Mouse (Mus musculus): ENCODE measurements around the gene Rxra. TPM values are rescaled to one million over a fixed set of nuclear protein-coding genes. Genes with fewer than 3 reads are reported as not detected.
A peak's percentile ranks its signal among the peaks of the same experiment; 100 is the strongest.

The Rxra gene
- polyA plus RNA-seq, 1 experiment from 2014 or later: 6.7 TPM

DNA sequence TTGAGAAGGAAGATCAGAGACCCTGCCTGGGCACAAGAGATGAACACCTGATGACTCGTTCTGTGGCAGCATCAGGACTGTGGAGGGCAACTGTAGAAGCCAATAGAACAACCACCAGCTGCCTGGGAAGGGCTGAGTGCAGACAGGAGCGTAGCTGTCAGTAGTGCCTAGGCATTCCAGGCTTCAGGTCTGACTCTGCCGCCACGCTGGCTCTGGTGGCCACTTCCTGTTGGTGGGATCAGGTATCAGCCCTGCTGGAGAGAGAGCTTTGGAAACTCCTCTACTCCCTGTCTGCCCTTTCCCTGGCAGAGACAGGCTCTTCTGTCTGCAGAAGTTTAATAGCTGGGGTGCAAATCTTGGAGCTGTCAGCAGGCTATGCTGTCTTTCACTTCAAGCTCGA is 93.5 kb downstream of the Rxra start:
- Histone ChIP-seq H3K4me3 (no peak overlapping the region), H3K27ac (replicated peaks) (no peak overlapping the region), H3K4me1 (peaks cover 44% of the 10 kb centered on the region), H3K36me3 (no peaks in the 10 kb centered on the region), H3K27me3 (replicated peaks) (peaks cover 28% of the 10 kb centered on the region), H3K9ac (peak overlapping the region; percentile 14; the same call in 1 of the 2 replicates), H3K4me2 (no peak overlapping the region), H3K9me3 (no peaks in the 10 kb centered on the region)
- 16% methylated on average over 5 of the region's 5 CpGs for whole genome bisulfite sequencing
- ATAC-seq (ENCODE audit: extremely low read depth, insufficient number of reproducible peaks, low FRiP score, low TSS enrichment): no peak

DNA sequence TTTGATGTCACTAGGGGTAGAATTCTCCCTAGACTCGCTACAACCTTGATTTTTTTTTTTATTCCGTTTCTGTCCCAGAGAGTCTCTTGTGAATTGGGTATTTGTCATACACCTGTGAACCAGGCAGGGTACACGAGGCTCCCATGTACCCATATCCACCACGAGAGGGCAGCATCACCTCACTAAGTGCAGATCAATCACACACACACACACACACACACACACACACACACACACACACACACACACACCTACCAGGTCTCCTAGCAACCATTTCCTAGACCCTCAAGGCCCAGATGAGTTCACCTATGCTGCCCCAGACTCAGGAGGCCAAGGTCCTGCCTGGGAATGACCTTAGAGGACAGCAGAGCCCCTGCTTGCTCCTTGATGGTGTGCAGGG is 94.0 kb downstream of the Rxra start:
- 4% methylated on average over 4 of the region's 4 CpGs for WGBS
- H3K9ac ChIP-seq: 0 out of 2 replicates have a peak overlapping the region, but pooled peaks have one; percentile 33
- peaks cover 28% of the 10 kb centered on the region for H3K27me3 ChIP-seq (replicated peaks)
- H3K36me3 ChIP-seq: no peaks in the 10 kb centered on the region
- no peaks in the 10 kb centered on the region for H3K9me3 ChIP-seq
- H3K4me1 ChIP-seq: peaks cover 48% of the 10 kb centered on the region
- H3K27ac ChIP-seq (replicated peaks): no peak overlapping the region
- no peak overlapping the region for H3K4me3 ChIP-seq
- no peak for ATAC-seq (ENCODE audit: extremely low read depth, insufficient number of reproducible peaks, low FRiP score, low TSS enrichment)
- H3K4me2 ChIP-seq: no peak overlapping the region

DNA sequence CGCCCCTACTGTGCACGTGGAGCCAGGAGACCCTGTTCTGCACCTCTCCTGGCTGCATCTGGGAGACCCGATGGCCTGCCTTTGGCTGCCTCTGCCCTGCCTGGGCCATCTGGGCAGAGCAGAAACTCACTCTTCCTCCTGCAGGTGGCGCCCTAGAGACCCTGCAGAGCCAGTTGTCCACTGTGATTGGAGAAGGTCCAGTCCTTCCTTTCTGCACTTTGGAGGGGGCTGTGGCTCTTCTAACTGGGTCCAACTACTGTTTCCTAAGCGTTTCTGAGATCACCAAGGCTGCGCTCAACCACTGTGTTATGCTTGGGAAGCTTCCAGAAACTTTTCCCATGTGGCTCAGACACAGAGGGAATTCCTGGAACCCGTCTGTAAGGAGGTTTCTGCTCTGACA is 95.7 kb downstream of the Rxra start:
- Histone ChIP-seq H3K27ac (replicated peaks) (no peak overlapping the region), H3K9me3 (no peaks in the 10 kb centered on the region), H3K4me3 (no peak overlapping the region), H3K27me3 (replicated peaks) (peaks cover 16% of the 10 kb centered on the region; the same call in 1 of the 2 replicates), H3K9ac (no peak overlapping the region), H3K4me2 (no peak overlapping the region), H3K4me1 (peaks cover 55% of the 10 kb centered on the region), H3K36me3 (no peaks in the 10 kb centered on the region)
- WGBS: 19% methylated on average over 7 of the region's 7 CpGs
- no peak; the same call in 1 of the 2 replicates for ATAC-seq (ENCODE audit: extremely low read depth, insufficient number of reproducible peaks, low FRiP score, low TSS enrichment)

DNA sequence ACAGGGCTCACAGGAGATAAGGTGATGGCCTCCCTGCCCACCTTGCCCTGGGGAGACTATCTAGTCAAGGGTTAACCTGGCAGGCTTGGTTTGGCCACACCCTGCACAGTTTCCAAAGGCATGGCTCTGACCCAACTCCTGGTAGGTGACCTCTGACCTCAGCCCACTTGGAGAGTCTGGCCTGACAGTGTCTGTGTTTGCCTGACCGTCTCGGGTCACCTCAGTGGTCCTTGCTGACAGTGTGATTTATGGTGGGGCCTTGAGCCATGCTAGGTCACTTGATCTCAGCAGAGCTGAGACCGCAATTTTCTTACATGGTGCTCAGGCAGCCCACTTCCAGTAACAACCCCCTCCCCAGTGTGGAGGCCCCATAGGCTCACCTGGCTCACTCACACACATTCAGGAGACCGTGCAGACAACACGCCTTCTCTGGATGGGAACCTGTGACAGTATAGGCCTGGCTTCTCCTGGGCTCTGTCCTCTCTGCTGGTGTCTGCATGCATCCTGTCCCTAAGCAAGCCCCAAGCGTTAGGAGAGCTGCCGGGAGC is 96.7 kb downstream of the Rxra start:
- H3K36me3 ChIP-seq: no peaks in the 10 kb centered on the region
- peaks cover 13% of the 10 kb centered on the region; the same call in 1 of the 2 replicates for H3K27me3 ChIP-seq (replicated peaks)
- 63% methylated on average over 7 of the region's 7 CpGs for WGBS
- peaks cover 50% of the 10 kb centered on the region for H3K4me1 ChIP-seq
- no peak overlapping the region for H3K9ac ChIP-seq
- no peak overlapping the region for H3K4me2 ChIP-seq
- H3K9me3 ChIP-seq: no peaks in the 10 kb centered on the region
- H3K27ac ChIP-seq (replicated peaks): peak overlapping the region; percentile 87; the same call in 1 of the 2 replicates
- H3K4me3 ChIP-seq: no peak overlapping the region
- ATAC-seq (ENCODE audit: extremely low read depth, insufficient number of reproducible peaks, low FRiP score, low TSS enrichment): no peak

DNA sequence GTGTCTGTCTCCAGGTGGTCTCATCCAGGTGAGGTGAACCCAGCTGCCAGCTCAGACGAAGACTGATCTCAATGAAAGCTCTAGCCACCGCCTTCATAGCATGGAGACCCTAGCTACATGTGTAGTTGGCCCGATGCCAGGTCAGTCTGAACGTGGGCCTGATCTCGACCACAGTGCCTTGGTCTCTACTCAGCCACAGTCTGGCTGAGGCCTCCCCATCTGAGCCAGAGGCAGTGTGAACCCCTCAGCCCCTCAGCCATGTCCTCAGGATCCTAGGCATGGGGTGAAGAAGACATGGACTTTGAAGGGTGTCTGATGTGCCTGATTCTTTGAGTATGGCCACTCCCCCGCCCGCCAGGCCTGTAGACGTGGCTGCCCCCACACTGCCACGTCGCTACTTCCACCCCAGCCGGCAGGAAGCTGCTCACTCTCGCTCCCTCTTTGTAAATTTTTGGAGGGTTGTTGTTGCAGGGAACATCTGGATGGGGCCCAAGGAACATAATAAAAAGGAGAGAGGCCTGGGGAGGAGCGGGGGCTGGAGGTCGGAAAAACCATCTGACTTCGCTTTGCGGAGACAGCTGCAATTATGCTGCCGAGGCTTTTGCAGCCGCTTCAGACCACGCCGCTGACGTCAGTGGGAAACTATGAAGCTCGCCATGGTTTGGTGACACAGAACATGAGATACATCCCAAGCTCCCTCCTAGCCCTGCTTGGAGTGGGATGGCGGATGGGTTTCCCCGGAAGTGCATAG is 97.9 kb downstream of the Rxra start:
- H3K4me3 ChIP-seq: no peak overlapping the region
- no peak for ATAC-seq (ENCODE audit: extremely low read depth, insufficient number of reproducible peaks, low FRiP score, low TSS enrichment)
- no peak overlapping the region for H3K9ac ChIP-seq
- no peaks in the 10 kb centered on the region for H3K36me3 ChIP-seq
- no peaks in the 10 kb centered on the region for H3K9me3 ChIP-seq
- H3K4me1 ChIP-seq: peaks cover 49% of the 10 kb centered on the region
- peaks cover 11% of the 10 kb centered on the region; the same call in 1 of the 2 replicates for H3K27me3 ChIP-seq (replicated peaks)
- peak overlapping the region; percentile 87 for H3K27ac ChIP-seq (replicated peaks)
- WGBS: 65% methylated on average over 24 of the region's 24 CpGs
- H3K4me2 ChIP-seq: no peak overlapping the region

DNA sequence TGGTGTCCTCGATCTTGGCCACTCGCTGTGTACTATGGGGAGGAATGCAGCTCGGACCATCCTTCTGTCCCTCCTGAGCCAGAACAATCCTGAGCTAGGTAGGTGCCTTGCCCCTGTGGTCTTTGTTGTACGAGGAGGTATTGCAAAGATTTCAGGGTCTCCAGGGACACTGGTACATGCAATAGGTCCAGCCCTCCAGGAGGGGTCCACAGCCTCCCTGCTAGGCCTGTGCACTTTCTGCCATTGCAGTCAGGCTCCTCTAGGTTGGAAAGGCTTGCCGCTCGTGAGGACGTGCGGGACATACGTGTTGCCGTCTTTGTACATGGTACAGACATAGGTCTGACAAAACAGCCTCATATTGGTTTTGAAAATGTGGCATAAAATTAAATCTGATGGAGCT is 98.8 kb downstream of the Rxra start:
- Histone ChIP-seq H3K9me3 (no peaks in the 10 kb centered on the region), H3K36me3 (no peaks in the 10 kb centered on the region), H3K4me2 (no peak overlapping the region), H3K27me3 (replicated peaks) (0 out of 2 replicates have a peak, but pooled peaks cover 3% of the 10 kb centered on the region), H3K4me1 (peaks cover 47% of the 10 kb centered on the region), H3K4me3 (no peak overlapping the region), H3K9ac (no peak overlapping the region), H3K27ac (replicated peaks) (peak overlapping the region; percentile 87)
- ATAC-seq (ENCODE audit: extremely low read depth, insufficient number of reproducible peaks, low FRiP score, low TSS enrichment): no peak
- WGBS: 85% methylated on average over 10 of the region's 10 CpGs

DNA sequence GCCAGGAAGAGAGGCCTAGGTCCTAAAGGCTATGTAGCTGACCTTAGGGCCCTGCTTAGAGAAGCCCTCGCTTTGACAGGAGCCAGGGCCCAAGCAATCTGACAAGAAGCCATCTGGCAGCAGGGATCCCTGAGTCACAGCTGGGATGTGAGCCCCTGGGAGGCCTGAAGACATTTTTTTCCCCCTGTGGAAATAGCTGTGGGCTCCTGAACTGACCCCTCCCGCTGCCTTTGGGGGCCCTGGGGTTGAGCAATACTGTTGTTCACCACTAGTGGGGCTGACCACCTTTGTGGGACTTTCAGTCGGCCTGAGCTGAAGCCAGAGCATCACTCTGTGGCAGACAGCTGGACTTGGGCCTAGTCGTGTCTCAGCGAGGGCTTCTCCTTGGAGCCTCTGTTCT is 99.4 kb downstream of the Rxra start:
- H3K27me3 ChIP-seq (replicated peaks): 0 out of 2 replicates have a peak, but pooled peaks cover 3% of the 10 kb centered on the region
- H3K4me1 ChIP-seq: peaks cover 48% of the 10 kb centered on the region
- H3K4me3 ChIP-seq: no peak overlapping the region
- H3K9ac ChIP-seq: no peak overlapping the region; the same call in 1 of the 2 replicates
- peak overlapping the region; percentile 87 for H3K27ac ChIP-seq (replicated peaks)
- H3K4me2 ChIP-seq: no peak overlapping the region
- no peaks in the 10 kb centered on the region for H3K9me3 ChIP-seq
- H3K36me3 ChIP-seq: no peaks in the 10 kb centered on the region
- no peak for ATAC-seq (ENCODE audit: extremely low read depth, insufficient number of reproducible peaks, low FRiP score, low TSS enrichment)
- WGBS: 45% methylated on average over 5 of the region's 5 CpGs

DNA sequence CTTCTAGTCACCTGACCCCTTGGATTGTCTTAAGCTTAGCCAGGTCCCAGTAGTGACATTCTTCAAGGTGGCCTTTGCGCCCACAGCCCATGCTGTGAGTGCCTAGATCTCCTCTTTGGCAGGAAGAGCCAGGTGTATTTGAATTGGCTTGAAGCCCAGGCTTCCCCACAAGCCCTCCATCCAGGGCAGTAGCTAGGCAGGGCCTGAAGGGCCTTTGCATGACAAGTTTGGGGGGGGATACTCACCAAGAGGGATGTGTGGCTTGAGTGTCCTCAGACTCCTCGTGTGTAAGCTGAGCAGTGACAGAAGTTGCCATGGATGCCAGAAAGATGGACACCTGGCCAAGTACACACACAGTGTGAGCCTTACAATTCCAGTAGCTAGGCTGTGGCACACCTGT is 101.5 kb downstream of the Rxra start:
- no peak overlapping the region for H3K4me2 ChIP-seq
- no peak overlapping the region for H3K27ac ChIP-seq (replicated peaks)
- no peaks in the 10 kb centered on the region for H3K9me3 ChIP-seq
- H3K9ac ChIP-seq: no peak overlapping the region
- H3K36me3 ChIP-seq: no peaks in the 10 kb centered on the region
- H3K4me1 ChIP-seq: peaks cover 36% of the 10 kb centered on the region
- ATAC-seq (ENCODE audit: extremely low read depth, insufficient number of reproducible peaks, low FRiP score, low TSS enrichment): no peak
- H3K4me3 ChIP-seq: no peak overlapping the region
- 63% methylated on average over 2 of the region's 2 CpGs for WGBS
- 0 out of 2 replicates have a peak, but pooled peaks cover 3% of the 10 kb centered on the region for H3K27me3 ChIP-seq (replicated peaks)

DNA sequence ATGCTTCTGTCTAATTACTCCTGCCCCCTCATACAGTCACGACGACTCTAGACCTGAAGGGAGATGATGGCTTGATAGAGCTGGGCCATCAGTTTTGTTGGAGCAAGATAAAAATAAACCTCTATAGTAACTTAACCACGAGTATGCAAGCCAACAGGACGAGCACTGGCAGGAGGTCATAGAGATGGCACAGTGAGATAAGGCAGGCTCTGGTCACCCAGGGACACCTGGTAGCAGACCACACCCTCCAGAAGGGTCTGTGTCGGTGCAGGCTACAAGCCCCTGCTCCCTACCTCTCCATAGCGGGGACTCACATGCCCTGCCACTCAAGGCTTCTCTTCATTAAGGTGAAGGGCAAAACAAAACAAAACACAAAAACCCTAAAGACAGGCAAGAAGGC is 102.0 kb downstream of the Rxra start:
- Histone ChIP-seq H3K9me3 (no peaks in the 10 kb centered on the region), H3K9ac (no peak overlapping the region), H3K4me2 (no peak overlapping the region), H3K27me3 (replicated peaks) (0 out of 2 replicates have a peak, but pooled peaks cover 3% of the 10 kb centered on the region), H3K4me3 (no peak overlapping the region), H3K27ac (replicated peaks) (no peak overlapping the region), H3K4me1 (peaks cover 31% of the 10 kb centered on the region), H3K36me3 (no peaks in the 10 kb centered on the region)
- ATAC-seq (ENCODE audit: extremely low read depth, insufficient number of reproducible peaks, low FRiP score, low TSS enrichment): no peak
- WGBS: 54% methylated on average over 6 of the region's 6 CpGs

DNA sequence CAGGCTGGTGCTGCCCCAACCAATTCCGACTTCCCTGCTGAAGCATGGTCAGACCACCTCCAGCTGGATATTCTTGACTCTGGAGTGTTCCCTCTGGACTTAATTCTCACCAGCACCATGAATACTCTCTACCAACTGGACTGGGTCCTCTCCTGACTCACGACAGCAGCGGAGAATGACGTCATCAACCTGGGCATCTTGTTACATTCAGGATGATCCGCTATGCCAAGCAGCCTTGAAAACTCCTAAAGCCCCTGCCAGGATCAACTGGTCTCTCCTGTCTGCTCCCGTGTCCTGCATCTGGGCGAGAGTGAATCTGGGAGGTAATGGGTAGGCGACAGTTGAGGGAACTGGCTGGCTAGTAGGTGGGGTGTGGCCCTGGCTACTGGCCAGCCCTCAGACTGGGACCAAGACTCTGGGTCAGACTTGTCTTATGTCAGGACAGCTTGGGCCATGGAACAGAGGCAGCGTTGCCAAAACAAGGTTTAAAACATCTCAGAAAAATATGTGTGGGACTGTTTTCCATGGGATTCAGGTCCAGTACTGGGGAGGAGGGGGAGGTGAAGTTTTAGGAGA is 103.1 kb downstream of the Rxra start:
- Histone ChIP-seq H3K9ac (no peak overlapping the region), H3K9me3 (no peaks in the 10 kb centered on the region), H3K4me3 (no peak overlapping the region), H3K27me3 (replicated peaks) (0 out of 2 replicates have a peak, but pooled peaks cover 3% of the 10 kb centered on the region), H3K4me1 (peaks cover 21% of the 10 kb centered on the region), H3K36me3 (no peaks in the 10 kb centered on the region), H3K4me2 (no peak overlapping the region), H3K27ac (replicated peaks) (no peak overlapping the region)
- 73% methylated on average over 9 of the region's 9 CpGs for WGBS
- no peak for ATAC-seq (ENCODE audit: extremely low read depth, insufficient number of reproducible peaks, low FRiP score, low TSS enrichment)

DNA sequence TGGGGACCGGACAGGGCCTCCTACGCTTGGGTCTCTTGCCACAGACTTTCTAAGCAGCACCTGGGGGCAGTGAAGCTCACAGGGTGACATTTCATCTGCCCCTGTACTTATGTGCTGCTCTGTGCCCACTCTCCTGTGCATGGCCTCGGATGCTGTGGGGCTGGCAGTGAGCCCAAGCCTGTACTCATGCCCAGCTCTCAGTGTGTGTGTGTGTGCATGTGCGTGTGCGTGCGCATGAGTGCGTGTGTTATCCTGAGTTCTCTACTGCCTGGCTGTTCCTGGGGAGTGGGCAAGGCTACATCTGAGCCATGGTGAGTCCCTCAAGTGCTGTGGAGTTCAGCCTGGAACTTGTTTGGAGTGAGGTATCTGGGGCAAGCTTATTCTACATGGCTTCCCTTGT is 103.9 kb downstream of the Rxra start:
- H3K9ac ChIP-seq: no peak overlapping the region
- H3K27ac ChIP-seq (replicated peaks): no peak overlapping the region
- H3K4me2 ChIP-seq: no peak overlapping the region
- no peak for ATAC-seq (ENCODE audit: extremely low read depth, insufficient number of reproducible peaks, low FRiP score, low TSS enrichment)
- no peaks in the 10 kb centered on the region for H3K9me3 ChIP-seq
- H3K36me3 ChIP-seq: no peaks in the 10 kb centered on the region
- H3K27me3 ChIP-seq (replicated peaks): 0 out of 2 replicates have a peak, but pooled peaks cover 3% of the 10 kb centered on the region
- no peak overlapping the region for H3K4me3 ChIP-seq
- H3K4me1 ChIP-seq: peaks cover 13% of the 10 kb centered on the region; the same call in 1 of the 2 replicates
- 89% methylated on average over 7 of the region's 7 CpGs for WGBS

Measured in heart, embryonic 13.5 days (tissue).